Mouse (Mus musculus) intestine, embryonic 14.5 days (tissue): Measurements from ENCODE around the gene Gm14496. TPM values are rescaled to one million over a fixed set of nuclear protein-coding genes. Genes with fewer than 3 reads are reported as not detected.
A peak's percentile ranks its signal among the peaks of the same experiment; 100 is the strongest.
"Not testable (repeated sequence)": the region's sequence is repeated elsewhere in the genome, so short reads cannot be mapped to it uniquely, and the experiment has no call there.

ENCODE experiments used
- ATAC-seq: fragments of 200-750 bp; cut with Nextera tagmentation; replicated peaks from 2 replicates; pipeline ENCODE4 v1.8.0; 2017; ENCODE audit warnings: low read depth, moderate number of reproducible peaks, moderate TSS enrichment, moderate library complexity; ENCODE audit not compliant: low FRiP score, low TSS enrichment
- DNase-seq: peaks from one replicate; pipeline ENCODE4 v3.0.0-alpha.2; 2018; ENCODE audit warnings: low spot score
- H3K27ac ChIP-seq: fragments of 300-500 bp; sonication (generic); 2 replicates; pipeline ENCODE4 v1.5.1; 2014; ENCODE audit warnings: low read depth, mild to moderate bottlenecking, control low read depth
- H3K27me3 ChIP-seq: fragments of 300-500 bp; sonication (generic); replicated peaks from 2 replicates; pipeline ENCODE4 v1.6.1; 2014; ENCODE audit warnings: low read length, control low read depth; ENCODE audit not compliant: control insufficient read depth, insufficient read depth
- H3K36me3 ChIP-seq: fragments of 300-500 bp; sonication (generic); 2 replicates; pipeline ENCODE4 v1.6.1; 2014; ENCODE audit warnings: low read length, control low read depth; ENCODE audit not compliant: control insufficient read depth, insufficient read depth
- H3K4me1 ChIP-seq: fragments of 300-500 bp; sonication (generic); replicated peaks from 2 replicates; pipeline ENCODE4 v1.6.1; 2014; ENCODE audit warnings: low read length, control low read depth, mixed read lengths; ENCODE audit not compliant: control insufficient read depth, insufficient read depth
- H3K4me2 ChIP-seq: fragments of 300-500 bp; sonication (generic); 2 replicates; pipeline ENCODE4 v1.6.1; 2014; ENCODE audit warnings: low read length
- H3K4me3 ChIP-seq: fragments of 300-500 bp; sonication (generic); 2 replicates; pipeline ENCODE4 v1.5.1; 2014; ENCODE audit warnings: low read depth, low read length, control low read depth, mixed read lengths
- H3K9ac ChIP-seq: fragments of 300-500 bp; sonication (generic); 2 replicates; pipeline ENCODE4 v1.6.1; 2014; ENCODE audit warnings: mild to moderate bottlenecking, low read length
- H3K9me3 ChIP-seq: fragments of 300-500 bp; sonication (generic); 2 replicates; pipeline ENCODE4 v1.6.1; 2016; ENCODE audit warnings: low read length, control low read depth; ENCODE audit not compliant: control insufficient read depth
- WGBS: fragments of 180-500 bp; shearing (Covaris S2); extraction: QIAGEN DNeasy Blood & Tissue Kit; methylation state at CpG from one replicate; pipeline ENCODE4 v1.1.7; 2014; 5-methylcytosine and 5-hydroxymethylcytosine counted together
- polyA plus RNA-seq: library from polyadenylated mRNA; unstranded; fragments of >200 nt; fragmentation: Nextera tagmentation; extraction: Ambion mirVana; gene quantifications from 2 replicates; pipeline ENCODE4 v1.2.1, GENCODE M21; 2014

Gm14496 gene
- not detected in 2 replicates for polyA plus RNA-seq

DNA sequence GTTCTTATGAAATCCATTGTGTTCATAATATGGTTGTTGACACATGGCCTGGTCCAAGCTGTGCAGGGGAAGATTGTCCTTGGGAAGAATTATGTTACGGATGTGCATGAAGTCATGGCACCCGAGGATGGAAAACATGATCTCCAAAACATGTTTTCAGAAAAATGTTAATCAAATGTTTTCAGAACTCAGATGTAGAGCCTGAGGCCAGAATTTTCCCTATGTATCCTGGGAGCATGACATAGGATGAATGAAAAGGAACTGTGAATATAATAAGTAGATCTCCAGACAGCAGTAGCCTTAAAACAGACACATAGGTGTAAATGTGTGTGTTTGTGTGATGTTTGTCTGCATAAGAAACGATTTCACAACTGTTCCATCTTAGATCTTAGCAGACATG is at the start of gene Gm14496:
Gene Gm14496, plus strand, starts transcription at position 301 of the 400 bp plus-strand sequence.
- Histone ChIP-seq H3K4me3 (no peak within 1 kb of the TSS), H3K9me3 (no peaks in the 10 kb centered on the region), H3K36me3 (no peaks in the 10 kb centered on the region), H3K4me1 (no peaks in the 10 kb centered on the region), H3K9ac (no peak within 1 kb of the TSS), H3K27me3 (no peaks in the 10 kb centered on the region), H3K27ac (no peak within 1 kb of the TSS), H3K4me2 (no peak within 1 kb of the TSS)
- ATAC-seq (no peak), DNase-seq (no peak)
- 70% methylated on average over 3 of the region's 3 CpGs for WGBS

DNA sequence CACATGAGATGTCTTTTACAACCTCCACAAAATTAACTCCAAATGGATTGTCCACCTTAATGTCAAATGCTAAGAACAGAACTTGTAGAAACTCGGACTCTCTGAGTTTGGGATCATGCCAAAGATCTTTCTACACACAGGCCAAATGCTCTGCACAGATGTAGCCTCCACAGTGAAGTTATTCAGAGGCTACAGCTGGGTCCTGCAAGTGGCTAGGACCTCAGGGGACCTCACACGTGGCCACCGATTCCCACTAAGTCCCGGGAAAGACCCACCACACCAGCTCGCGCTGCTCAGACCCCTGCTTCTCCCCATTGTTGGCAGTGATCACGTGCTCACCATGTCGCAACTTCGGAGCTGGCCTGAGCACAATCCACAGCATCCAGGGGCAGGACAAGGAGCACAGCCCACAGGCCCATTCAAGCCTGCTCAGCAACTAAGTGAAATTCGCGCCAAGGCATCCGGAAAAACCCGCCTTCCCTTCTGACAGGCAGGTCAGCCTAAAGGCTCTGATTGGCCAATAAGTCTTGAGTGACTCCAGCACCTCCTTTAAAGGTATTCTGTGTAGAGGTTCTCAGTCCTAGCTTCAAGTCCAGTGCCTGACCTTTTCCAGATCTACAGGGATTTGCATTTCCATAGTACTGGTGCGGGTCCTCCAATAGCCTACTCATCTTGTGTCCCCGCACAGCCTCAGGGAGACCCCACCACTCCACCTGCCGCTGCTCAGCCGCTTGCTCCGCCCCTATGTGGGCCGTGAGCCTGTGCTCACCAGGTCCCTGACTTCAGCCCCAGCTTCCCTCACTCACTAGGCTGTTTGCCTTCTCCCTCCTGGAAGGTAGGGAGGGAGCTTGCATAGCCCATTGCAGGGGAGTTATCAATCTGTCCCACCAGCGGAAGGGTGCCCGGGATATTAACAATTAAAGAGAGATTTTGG is 37.9 kb upstream of the Gm14496 start:
- not testable (repeated sequence) for H3K4me3 ChIP-seq, H3K9me3 ChIP-seq, H3K27me3 ChIP-seq, H3K36me3 ChIP-seq, H3K4me1 ChIP-seq, H3K9ac ChIP-seq
- Histone ChIP-seq H3K27ac (peak overlapping the region; percentile 81), H3K4me2 (peak overlapping the region; percentile 43)
- 17% methylated on average over 21 of the region's 21 CpGs for WGBS
- ATAC-seq (peak; percentile 72; the same call in 1 of the 2 replicates), DNase-seq (peak; percentile 65)

DNA sequence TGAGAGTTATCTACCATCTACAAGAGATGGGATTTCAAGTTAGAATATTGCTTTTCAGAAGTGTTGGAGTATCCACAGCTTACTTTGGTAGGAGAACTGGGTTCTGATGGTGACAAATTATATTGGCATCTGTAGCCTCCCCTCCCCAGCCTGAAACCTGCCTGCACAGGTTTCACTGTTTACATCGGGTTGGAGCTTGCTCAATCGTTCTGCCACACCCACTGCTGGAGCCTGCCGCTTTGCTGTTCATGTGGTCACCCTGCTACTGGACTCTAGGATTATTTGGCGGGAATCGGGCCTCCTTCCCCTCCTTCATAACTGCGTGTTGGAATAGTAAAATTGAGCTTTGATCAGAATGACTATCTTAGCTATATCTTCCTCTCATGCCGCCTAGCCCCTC is 22.5 kb upstream of the Gm14496 start:
- H3K9ac ChIP-seq: no peak overlapping the region
- no peaks in the 10 kb centered on the region for H3K4me1 ChIP-seq
- no peak for ATAC-seq
- WGBS: 59% methylated on average over 7 of the region's 7 CpGs
- no peak overlapping the region for H3K4me3 ChIP-seq
- H3K27me3 ChIP-seq: no peaks in the 10 kb centered on the region
- H3K27ac ChIP-seq: no peak overlapping the region
- H3K9me3 ChIP-seq: no peaks in the 10 kb centered on the region
- DNase-seq: no peak
- no peaks in the 10 kb centered on the region for H3K36me3 ChIP-seq
- H3K4me2 ChIP-seq: no peak overlapping the region

DNA sequence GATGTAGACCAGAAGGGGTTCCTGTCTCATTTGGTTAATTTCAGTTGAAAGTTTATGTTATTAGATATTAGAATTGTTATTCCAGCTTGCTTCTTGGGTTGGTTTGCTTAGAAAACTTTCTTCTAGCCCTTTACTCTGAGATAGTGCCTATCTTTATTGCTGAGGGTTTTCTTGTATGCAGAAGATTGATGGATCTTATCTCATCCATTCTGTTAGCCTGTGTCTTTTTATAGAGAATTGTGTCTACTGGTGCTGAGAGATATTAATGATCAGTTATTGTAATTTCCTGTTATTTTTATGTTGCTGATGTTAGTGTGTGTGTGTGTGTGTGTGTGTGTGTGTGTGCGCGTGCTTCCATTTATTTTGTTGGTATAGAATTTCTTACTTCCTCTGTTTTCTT is 21.7 kb upstream of the Gm14496 start:
- ATAC-seq: no peak
- H3K36me3 ChIP-seq: no peaks in the 10 kb centered on the region
- H3K4me1 ChIP-seq: no peaks in the 10 kb centered on the region
- no peak overlapping the region for H3K9ac ChIP-seq
- no peaks in the 10 kb centered on the region for H3K27me3 ChIP-seq
- no peak overlapping the region for H3K4me2 ChIP-seq
- 91% methylated on average over 2 of the region's 2 CpGs for WGBS
- H3K27ac ChIP-seq: no peak overlapping the region
- no peak overlapping the region for H3K4me3 ChIP-seq
- no peak for DNase-seq
- no peaks in the 10 kb centered on the region for H3K9me3 ChIP-seq

DNA sequence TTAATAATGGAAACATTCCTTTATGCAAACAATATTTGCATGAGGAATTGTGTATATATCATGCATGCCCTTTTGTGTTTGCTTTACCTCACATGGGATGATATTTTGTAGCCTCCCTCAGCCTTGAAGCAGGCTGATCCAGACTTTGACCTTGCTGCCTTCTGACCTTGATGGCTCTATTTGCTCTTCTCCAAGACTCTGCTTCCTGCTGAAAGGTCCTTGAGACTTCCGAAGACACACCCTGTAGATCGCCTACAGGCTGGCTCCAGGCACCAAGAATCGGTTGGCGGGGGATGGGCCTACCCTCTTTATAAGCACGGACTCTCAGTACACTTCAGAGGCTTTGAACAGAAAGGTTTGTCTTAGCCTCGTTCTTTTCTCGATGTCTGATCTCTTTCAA is 9.0 kb upstream of the Gm14496 start:
- H3K4me2 ChIP-seq, H3K36me3 ChIP-seq, H3K27ac ChIP-seq, H3K4me3 ChIP-seq, H3K9me3 ChIP-seq, ATAC-seq, H3K27me3 ChIP-seq, H3K4me1 ChIP-seq, DNase-seq, H3K9ac ChIP-seq: not testable (repeated sequence)
- WGBS: 73% methylated on average over 7 of the region's 7 CpGs

Other genes with a start within 250 kb of the Gm14496 start
- gene Myt1, start 227.8 kb upstream of the Gm14496 start, polyA plus RNA-seq: 4.1 and 4.3 TPM in 2 replicates
- gene Pcmtd2, start 153.3 kb upstream of the Gm14496 start, polyA plus RNA-seq: 29.7 and 31.9 TPM in 2 replicates
- gene Polr3k, start 126.8 kb upstream of the Gm14496 start, polyA plus RNA-seq: 84.2 and 88.2 TPM in 2 replicates